Mouse (Mus musculus) kidney, adult 2 months (tissue): ENCODE measurements around the gene Mettl13. TPM values are rescaled to one million over a fixed set of nuclear protein-coding genes. Genes with fewer than 3 reads are reported as not detected.

Experiments
- DNase-seq: peaks from one replicate; pipeline ENCODE4 v3.0.0; 2021
- H3K27ac ChIP-seq: fragments of 200-500 bp; 2 replicates; pipeline ENCODE4 v1.5.1; 2012; ENCODE audit warnings: low read depth, low read length, control low read depth, inconsistent platforms; ENCODE audit not compliant: insufficient read depth
- H3K27me3 ChIP-seq: fragments of 200-500 bp; replicated peaks from 2 replicates; pipeline ENCODE4 v1.6.1; 2012; ENCODE audit warnings: mild to moderate bottlenecking, moderate library complexity, low read length, inconsistent platforms; ENCODE audit not compliant: control insufficient read depth, insufficient read depth
- H3K36me3 ChIP-seq: fragments of 200-500 bp; 2 replicates; pipeline ENCODE4 v1.6.1; 2012; ENCODE audit warnings: mild to moderate bottlenecking, moderate library complexity, low read length, inconsistent platforms; ENCODE audit not compliant: control insufficient read depth, insufficient read depth
- H3K4me1 ChIP-seq: fragments of 200-500 bp; 2 replicates; pipeline ENCODE4 v1.6.1; 2011; ENCODE audit warnings: low read length; ENCODE audit not compliant: control insufficient read depth, insufficient read depth
- H3K4me3 ChIP-seq: fragments of 200-500 bp; 2 replicates; pipeline ENCODE4 v1.5.1; 2011; ENCODE audit warnings: mild to moderate bottlenecking, low read depth, low read length, control low read depth; ENCODE audit not compliant: insufficient read depth
- CTCF ChIP-seq: fragments of 200-500 bp; conservative IDR thresholded peaks from 2 replicates; pipeline ENCODE4 v1.5.1; 2011; ENCODE audit warnings: low read depth, mild to moderate bottlenecking, control low read depth, low read length, moderate library complexity, mixed read lengths; ENCODE audit not compliant: insufficient read depth, insufficient read length
- POLR2A ChIP-seq: fragments of 200-500 bp; IDR thresholded peaks from one replicate; pipeline ENCODE4 v1.6.1; 2011; ENCODE audit warnings: low read depth, low read length, control low read depth
- WGBS: fragments of 180-500 bp; shearing (Covaris S2); methylation state at CpG from one replicate; pipeline ENCODE4 v1.1.7; 2018; 5-methylcytosine and 5-hydroxymethylcytosine counted together
- polyA plus RNA-seq: library from polyadenylated mRNA; depleted of rRNA; stranded (reverse); fragments of >200 nt; gene quantifications from 2 replicates; pipeline ENCODE4 v1.2.3, GENCODE M21; 2012

Mettl13 gene
- polyA plus RNA-seq, 1 experiment, result 4.9 TPM

DNA sequence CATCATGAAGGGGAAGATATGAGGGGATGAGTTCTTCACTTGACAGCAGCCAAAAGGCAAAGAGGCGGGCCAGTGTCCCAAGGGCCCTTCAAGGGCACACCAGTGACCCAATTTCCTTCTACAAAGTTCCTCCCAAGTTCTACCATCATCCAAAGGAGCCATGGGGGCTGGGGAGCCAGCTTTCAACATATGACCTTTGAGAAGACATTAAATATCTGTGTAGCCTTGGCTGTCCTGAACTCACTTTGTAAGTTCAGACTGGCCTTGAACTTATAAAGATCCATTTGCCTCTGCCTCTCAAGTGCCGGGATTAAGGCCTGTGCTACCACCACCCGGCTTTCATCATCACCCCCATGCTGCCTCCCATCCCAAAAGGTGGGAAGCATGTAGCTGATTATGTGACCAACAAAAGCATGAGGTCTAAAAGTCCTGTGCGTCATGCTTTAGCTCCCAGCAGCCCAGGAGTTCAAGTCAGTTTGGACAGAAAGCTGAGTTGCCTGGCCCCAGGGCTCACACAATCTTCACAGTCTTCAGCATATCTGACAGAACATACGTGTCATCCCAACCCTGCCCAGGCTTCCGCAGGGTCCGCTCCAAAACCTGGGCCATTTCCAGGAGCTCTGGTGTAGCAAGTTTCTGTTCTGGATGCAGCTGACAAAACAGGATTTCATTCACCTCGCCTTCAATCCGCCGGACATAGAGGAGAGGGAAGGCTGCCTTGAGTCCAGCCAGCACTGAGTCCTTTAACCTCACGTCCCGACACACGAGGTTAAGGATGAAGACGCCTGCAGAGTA is 14.4 kb downstream of the Mettl13 start:
- 88% methylated on average over 14 of the region's 14 CpGs for WGBS
- peaks cover 3% of the 10 kb centered on the region for H3K36me3 ChIP-seq

DNA sequence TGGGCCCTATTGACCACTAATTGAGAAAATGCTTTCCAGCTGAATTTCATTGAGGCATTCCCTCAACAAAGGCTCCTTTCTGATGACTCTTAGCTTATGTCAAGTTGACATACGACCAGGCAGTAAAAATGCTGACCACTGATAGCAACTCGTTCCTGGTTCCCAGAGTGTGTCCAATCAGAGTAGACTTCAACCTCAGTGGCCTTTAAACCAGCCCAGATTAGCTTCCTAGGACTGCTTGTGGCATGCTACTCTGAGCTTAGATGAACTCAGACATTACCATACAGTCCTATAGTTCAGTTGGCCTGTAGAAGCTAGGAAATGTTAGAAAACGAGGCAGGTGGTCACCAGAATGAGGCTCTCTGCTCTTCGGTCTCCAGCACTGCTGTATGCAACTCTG is 16.0 kb downstream of the Mettl13 start:
- TF ChIP-seq POLR2A (no peak), CTCF (no peak)
- peaks cover 3% of the 10 kb centered on the region for H3K36me3 ChIP-seq
- 67% methylated on average over 4 of the region's 4 CpGs for WGBS
- no peaks in the 10 kb centered on the region for H3K4me1 ChIP-seq
- no peaks in the 10 kb centered on the region for H3K27me3 ChIP-seq
- no peak overlapping the region for H3K4me3 ChIP-seq
- DNase-seq, result no peak
- no peak overlapping the region for H3K27ac ChIP-seq

More for the DNA sequence above, 14.4 kb downstream of the Mettl13 start:
- no peak overlapping the region for H3K4me3 ChIP-seq
- DNase-seq, result no peak
- TF ChIP-seq POLR2A (no peak), CTCF (no peak)
- no peak overlapping the region for H3K27ac ChIP-seq
- H3K4me1 ChIP-seq, result no peaks in the 10 kb centered on the region
- H3K27me3 ChIP-seq, result no peaks in the 10 kb centered on the region

DNA sequence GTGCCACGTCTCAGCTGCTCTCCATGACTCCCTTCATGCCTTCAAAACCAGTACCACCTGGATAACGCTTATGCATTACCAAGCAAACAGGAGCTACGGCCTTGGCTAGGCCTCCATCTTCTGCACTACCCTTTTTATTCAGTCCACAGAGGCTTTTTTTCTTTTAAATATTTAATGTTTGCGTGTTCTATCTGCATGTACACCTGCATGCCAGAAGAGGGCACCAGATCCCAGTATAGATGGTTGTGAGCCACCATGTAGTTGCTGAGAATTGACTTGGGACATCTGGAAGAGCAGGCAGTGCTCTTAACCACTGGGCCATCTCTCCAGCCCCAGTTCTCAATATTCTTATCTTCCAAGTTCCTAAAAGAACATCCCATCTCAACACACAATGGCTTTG is 16.8 kb downstream of the Mettl13 start:
- TF ChIP-seq POLR2A (no peak), CTCF (peak; percentile 33; the same call in 1 of the 2 replicates)
- H3K27ac ChIP-seq, result no peak overlapping the region
- DNase-seq, result no peak
- no peak overlapping the region for H3K4me3 ChIP-seq
- WGBS, result 83% methylated on average over 4 of the region's 4 CpGs
- H3K27me3 ChIP-seq, result no peaks in the 10 kb centered on the region
- peaks cover 3% of the 10 kb centered on the region for H3K36me3 ChIP-seq
- H3K4me1 ChIP-seq, result no peaks in the 10 kb centered on the region

DNA sequence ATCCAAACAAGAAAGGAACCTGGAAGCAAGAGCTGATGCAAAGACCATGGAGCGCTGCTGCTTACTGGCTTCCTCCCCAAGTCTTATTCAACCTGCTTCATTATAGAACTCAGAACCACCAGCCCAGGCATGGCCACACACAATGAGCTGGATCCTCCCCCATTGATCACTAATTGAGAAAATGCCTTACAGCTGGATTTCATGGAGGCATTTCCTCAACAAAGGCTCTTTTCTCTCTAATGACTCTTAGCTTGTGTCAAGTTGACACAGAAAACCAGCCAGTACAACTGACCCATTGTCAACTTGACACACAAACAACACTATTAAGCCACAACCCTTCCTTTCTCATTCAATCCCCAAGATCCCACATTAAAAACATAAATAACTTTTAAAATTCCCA is 17.7 kb downstream of the Mettl13 start:
- no peak overlapping the region for H3K27ac ChIP-seq
- H3K36me3 ChIP-seq, result peaks cover 1% of the 10 kb centered on the region; the same call in 1 of the 2 replicates
- 100% methylated on average over 1 of the region's 1 CpGs for WGBS
- no peak for DNase-seq
- no peak overlapping the region for H3K4me3 ChIP-seq
- H3K4me1 ChIP-seq, result no peaks in the 10 kb centered on the region
- H3K27me3 ChIP-seq, result no peaks in the 10 kb centered on the region
- TF ChIP-seq POLR2A (no peak), CTCF (no peak)

DNA sequence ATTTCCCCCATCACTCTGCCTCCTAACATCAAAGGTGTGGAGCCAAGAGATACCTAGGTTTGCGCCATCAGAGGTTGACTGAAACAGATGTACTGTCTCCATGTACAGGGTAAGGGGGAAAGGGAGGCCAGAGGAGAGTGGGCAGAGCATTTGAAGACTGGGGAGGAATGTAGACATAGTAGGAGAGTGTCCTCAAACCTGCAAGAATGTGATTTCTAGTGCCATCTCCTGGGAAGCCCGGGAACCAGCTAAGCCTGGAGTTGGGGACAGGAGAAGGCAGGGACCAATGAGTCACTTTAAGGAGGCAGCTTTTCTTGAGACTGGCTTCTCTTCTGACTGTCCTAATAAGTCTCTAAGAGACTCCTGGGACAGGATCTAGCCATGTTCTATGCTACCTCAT is 18.7 kb downstream of the Mettl13 start:
- H3K27ac ChIP-seq, result no peak overlapping the region
- WGBS, result 66% methylated on average over 2 of the region's 2 CpGs
- H3K36me3 ChIP-seq, result no peaks in the 10 kb centered on the region
- TF ChIP-seq CTCF, result no peak
- no peak for TF ChIP-seq POLR2A
- H3K4me1 ChIP-seq, result no peaks in the 10 kb centered on the region
- no peaks in the 10 kb centered on the region for H3K27me3 ChIP-seq
- no peak for DNase-seq
- H3K4me3 ChIP-seq, result no peak overlapping the region

DNA sequence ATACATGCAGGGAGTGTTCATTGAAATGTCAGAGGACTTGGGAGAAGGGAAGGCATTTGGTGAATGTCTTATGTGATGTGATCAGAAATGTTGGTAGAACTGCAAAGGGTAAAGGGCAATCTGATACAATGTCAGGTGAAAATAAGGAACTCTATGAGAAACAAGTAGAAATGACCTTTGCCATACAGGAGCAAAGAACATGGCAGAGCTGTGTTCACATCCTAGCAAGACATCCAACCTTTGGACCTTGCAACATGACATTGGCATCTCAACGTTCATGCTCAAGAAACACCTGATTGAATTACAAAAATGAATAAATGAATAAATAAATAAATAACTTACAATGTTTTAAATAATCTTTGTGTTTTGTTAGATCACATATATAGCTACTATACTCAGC is 33.2 kb downstream of the Mettl13 start:
- Histone ChIP-seq H3K27ac (no peak overlapping the region), H3K4me1 (no peaks in the 10 kb centered on the region), H3K4me3 (no peak overlapping the region), H3K27me3 (no peaks in the 10 kb centered on the region), H3K36me3 (no peaks in the 10 kb centered on the region)
- peak; percentile 28 for DNase-seq
- WGBS, result 43% methylated on average over 1 of the region's 1 CpGs
- TF ChIP-seq POLR2A, result no peak
- no peak for TF ChIP-seq CTCF

DNA sequence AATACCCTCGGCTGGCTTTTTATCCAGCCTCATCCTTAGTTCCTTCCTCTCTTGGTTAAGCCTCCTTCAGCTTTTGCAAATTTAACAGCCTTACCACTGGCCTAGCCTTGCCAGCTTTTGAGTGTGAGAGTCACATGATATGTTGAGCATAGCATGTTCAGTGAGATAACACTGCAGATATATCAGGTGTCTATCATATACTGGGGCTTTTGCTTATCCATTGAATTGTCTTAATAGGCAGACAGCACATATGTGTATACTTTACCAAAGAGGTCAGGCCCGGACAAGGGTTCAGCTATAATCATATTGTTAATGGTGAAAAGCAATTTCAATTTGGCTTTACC is 38.4 kb downstream of the Mettl13 start:
- no peak overlapping the region for H3K27ac ChIP-seq
- H3K36me3 ChIP-seq, result no peaks in the 10 kb centered on the region
- H3K27me3 ChIP-seq, result no peaks in the 10 kb centered on the region
- no peaks in the 10 kb centered on the region for H3K4me1 ChIP-seq
- WGBS, result 91% methylated on average over 2 of the region's 2 CpGs
- no peak overlapping the region for H3K4me3 ChIP-seq
- no peak for DNase-seq
- TF ChIP-seq CTCF, result no peak
- TF ChIP-seq POLR2A, result no peak
